Mouse (Mus musculus) stomach, embryonic 16.5 days (tissue): Measurements from ENCODE around the gene Lingo4. TPM values are rescaled to one million over a fixed set of nuclear protein-coding genes. Genes with fewer than 3 reads are reported as not detected.

ENCODE experiments used
- ATAC-seq: fragments of 200-750 bp; cut with Nextera tagmentation; 2 replicates; pipeline ENCODE4 v1.8.0; 2017; ENCODE audit warnings: moderate number of reproducible peaks, moderate TSS enrichment; ENCODE audit not compliant: insufficient read depth, low FRiP score
- H3K27ac ChIP-seq: fragments of 300-500 bp; sonication (generic); 2 replicates; pipeline ENCODE4 v1.5.1; 2014; ENCODE audit warnings: low read length
- H3K27me3 ChIP-seq: fragments of 300-500 bp; sonication (generic); 2 replicates; pipeline ENCODE4 v1.6.1; 2014; ENCODE audit warnings: low read length, control low read depth, mixed read lengths; ENCODE audit not compliant: control insufficient read depth, insufficient read depth
- H3K36me3 ChIP-seq: fragments of 300-500 bp; sonication (generic); 2 replicates; pipeline ENCODE4 v1.6.1; 2014; ENCODE audit warnings: low read length; ENCODE audit not compliant: control insufficient read depth, insufficient read depth
- H3K4me1 ChIP-seq: fragments of 300-500 bp; sonication (generic); 2 replicates; pipeline ENCODE4 v1.6.1; 2014; ENCODE audit warnings: low read length, control low read depth, mixed read lengths; ENCODE audit not compliant: control insufficient read depth, insufficient read depth
- H3K4me2 ChIP-seq: fragments of 300-500 bp; sonication (generic); 2 replicates; pipeline ENCODE4 v1.6.1; 2014; ENCODE audit warnings: low read depth, low read length, mixed read lengths
- H3K4me3 ChIP-seq: fragments of 300-500 bp; sonication (generic); replicated peaks from 2 replicates; pipeline ENCODE4 v1.5.1; 2014; ENCODE audit warnings: mild to moderate bottlenecking, low read length
- H3K9ac ChIP-seq: fragments of 300-500 bp; sonication (generic); 2 replicates; pipeline ENCODE4 v1.6.1; 2014; ENCODE audit warnings: low read length
- H3K9me3 ChIP-seq: fragments of 300-500 bp; sonication (generic); replicated peaks from 2 replicates; pipeline ENCODE4 v1.6.1; 2016; ENCODE audit warnings: low read length, control low read depth; ENCODE audit not compliant: control insufficient read depth
- WGBS: fragments of 180-500 bp; shearing (Covaris S2); extraction: QIAGEN DNeasy Blood & Tissue Kit; methylation state at CpG from one replicate; pipeline ENCODE4 v1.1.7; 2014; 5-methylcytosine and 5-hydroxymethylcytosine counted together
- polyA plus RNA-seq: library from polyadenylated mRNA; unstranded; fragments of >200 nt; fragmentation: Nextera tagmentation; extraction: Ambion mirVana; gene quantifications from 2 replicates; pipeline ENCODE4 v1.2.1, GENCODE M21; 2015

Gene Lingo4
- polyA plus RNA-seq, 1 experiment from 2014 or later: 0.44 TPM

DNA sequence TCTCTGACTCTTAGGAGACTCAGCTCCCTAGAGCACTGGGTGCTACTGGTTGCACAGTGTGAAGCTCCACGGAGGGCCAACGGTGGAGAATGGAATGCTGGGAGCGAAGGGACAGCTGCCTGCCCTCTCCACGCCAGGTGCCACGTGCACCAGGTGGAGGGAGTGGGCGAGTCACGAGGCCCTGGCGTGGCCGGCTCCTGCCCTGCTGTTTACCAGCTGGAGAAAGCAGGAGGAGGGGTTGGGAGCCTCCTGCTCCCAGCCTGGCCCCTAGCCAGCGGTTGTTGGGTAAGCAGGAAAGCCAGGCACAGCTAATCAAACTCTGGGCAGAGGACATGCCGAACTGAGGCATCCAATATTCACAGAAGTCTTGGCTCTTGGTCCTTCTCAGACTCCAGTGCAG, 26.7 kb upstream of the Lingo4 start:
- no peaks in the 10 kb centered on the region for H3K36me3 ChIP-seq
- 4% methylated on average over 11 of the region's 11 CpGs for WGBS
- H3K9me3 ChIP-seq: no peaks in the 10 kb centered on the region
- H3K4me2 ChIP-seq: peak overlapping the region; percentile 31
- peak; percentile 74 for ATAC-seq
- no peaks in the 10 kb centered on the region for H3K27me3 ChIP-seq
- H3K9ac ChIP-seq: 0 out of 2 replicates have a peak overlapping the region, but pooled peaks have one; percentile 17
- H3K4me1 ChIP-seq: peaks cover 7% of the 10 kb centered on the region; the same call in 1 of the 2 replicates
- H3K27ac ChIP-seq: no peak overlapping the region
- H3K4me3 ChIP-seq: no peak overlapping the region

DNA sequence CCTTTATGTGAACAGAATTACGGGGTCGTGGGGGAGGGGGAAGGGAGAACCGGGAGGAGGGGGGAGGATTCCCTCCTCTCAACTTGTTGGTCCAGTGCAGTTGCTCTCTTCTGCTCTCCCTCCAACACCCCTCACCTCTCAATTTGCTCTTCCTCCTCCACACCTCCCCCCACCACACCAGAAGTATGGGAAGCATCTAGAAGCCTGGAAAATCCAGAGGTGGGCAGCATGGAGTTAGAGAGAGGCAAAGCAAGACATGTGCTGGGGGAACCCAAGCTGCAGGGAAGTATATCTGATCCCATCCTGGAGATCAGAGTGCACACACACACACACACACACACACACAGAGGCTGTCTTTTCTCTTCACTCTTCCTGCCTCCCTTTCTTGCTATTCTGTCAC, 26.3 kb upstream of the Lingo4 start:
- Histone ChIP-seq H3K9ac (0 out of 2 replicates have a peak overlapping the region, but pooled peaks have one; percentile 17), H3K4me3 (no peak overlapping the region)

DNA sequence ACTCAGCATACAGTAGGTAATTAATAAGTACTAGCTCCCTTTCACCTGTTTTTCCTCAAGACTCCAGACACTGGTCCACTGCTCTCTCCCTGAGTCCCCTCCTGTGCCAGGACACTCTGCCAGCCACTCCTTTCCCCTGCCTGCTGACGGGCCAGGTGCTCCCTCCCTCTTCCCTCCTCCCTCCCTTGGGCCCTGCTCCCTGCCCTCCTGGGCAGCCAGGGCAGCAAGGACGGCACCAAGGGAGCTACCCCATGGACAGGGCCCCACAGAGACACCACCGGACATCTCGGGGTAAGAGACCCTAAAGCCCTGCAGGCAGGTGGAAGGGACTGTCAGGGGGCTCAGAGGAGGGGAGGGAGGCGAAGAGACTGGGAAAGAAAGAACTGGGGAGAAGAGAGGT, 25.7 kb upstream of the Lingo4 start, which contains the start of gene Rorc:
Gene Rorc (plus strand): TSS at position 154 of the 400 bp plus-strand sequence.
- Histone ChIP-seq H3K9me3 (no peaks in the 10 kb centered on the region), H3K27me3 (no peaks in the 10 kb centered on the region), H3K27ac (peak within 1 kb of the TSS; percentile 44), H3K4me1 (peaks cover 12% of the 10 kb centered on the region), H3K4me3 (peak within 1 kb of the TSS; percentile 35), H3K4me2 (peak within 1 kb of the TSS; percentile 47), H3K36me3 (no peaks in the 10 kb centered on the region), H3K9ac (peak within 1 kb of the TSS; percentile 63)
- WGBS: 22% methylated on average over 5 of the region's 5 CpGs
- ATAC-seq: no peak

More for the DNA sequence above, 26.3 kb upstream of the Lingo4 start:
- no peaks in the 10 kb centered on the region for H3K36me3 ChIP-seq
- WGBS: 2% methylated on average over 3 of the region's 3 CpGs
- H3K4me1 ChIP-seq: peaks cover 7% of the 10 kb centered on the region; the same call in 1 of the 2 replicates
- no peaks in the 10 kb centered on the region for H3K27me3 ChIP-seq
- no peaks in the 10 kb centered on the region for H3K9me3 ChIP-seq
- no peak overlapping the region for H3K27ac ChIP-seq
- no peak for ATAC-seq
- H3K4me2 ChIP-seq: peak overlapping the region; percentile 47

DNA sequence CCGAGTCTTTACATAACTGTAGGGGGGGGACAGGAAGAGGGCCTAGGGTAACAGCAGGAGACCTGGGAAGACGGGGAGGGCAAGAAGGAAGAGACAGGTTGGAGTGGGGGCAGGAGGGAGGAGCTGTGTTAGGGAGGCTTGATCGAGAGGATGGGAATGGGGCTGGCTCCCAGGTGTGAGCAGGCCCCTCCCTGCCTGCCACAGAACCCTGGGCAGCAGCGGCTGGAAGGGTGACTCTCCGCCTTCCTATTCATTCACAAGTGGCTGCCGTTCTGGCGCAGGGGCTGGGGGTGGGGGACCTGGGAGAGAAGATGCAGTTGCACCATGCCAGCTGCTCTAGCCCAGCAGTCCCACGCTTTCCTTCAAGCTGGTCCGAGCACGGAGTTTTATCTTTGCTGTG, 25.2 kb upstream of the Lingo4 start:
- peak overlapping the region; percentile 47 for H3K4me2 ChIP-seq
- H3K27me3 ChIP-seq: no peaks in the 10 kb centered on the region
- peaks cover 12% of the 10 kb centered on the region for H3K4me1 ChIP-seq
- H3K4me3 ChIP-seq: peak overlapping the region; percentile 35
- H3K36me3 ChIP-seq: no peaks in the 10 kb centered on the region
- peak; percentile 45 for ATAC-seq
- peak overlapping the region; percentile 63 for H3K9ac ChIP-seq
- H3K27ac ChIP-seq: peak overlapping the region; percentile 44
- 4% methylated on average over 8 of the region's 10 CpGs for WGBS
- no peaks in the 10 kb centered on the region for H3K9me3 ChIP-seq

DNA sequence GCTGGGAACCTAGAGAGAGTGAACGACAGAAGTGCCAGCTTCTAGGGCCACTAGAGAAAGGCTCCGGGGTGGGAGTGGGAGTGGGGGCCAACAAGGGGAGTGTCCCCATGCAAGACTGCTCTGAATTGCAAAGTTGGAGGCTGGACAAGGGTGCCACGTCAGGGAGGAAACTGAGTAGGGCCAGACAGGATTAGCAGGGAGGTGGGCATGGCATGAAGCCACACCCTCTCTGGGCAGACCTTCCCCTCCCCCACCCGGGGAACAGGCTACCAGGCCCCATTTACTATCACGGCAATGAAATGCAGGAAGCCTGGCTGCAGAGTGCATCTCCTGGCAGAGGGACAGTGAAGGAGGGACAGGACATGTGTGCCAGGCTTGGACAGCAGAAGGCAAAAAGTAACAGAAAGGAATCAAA, 24.7 kb upstream of the Lingo4 start:
- 0% methylated on average over 5 of the region's 5 CpGs for WGBS
- H3K4me3 ChIP-seq: peak overlapping the region; percentile 35
- peaks cover 12% of the 10 kb centered on the region for H3K4me1 ChIP-seq
- H3K4me2 ChIP-seq: peak overlapping the region; percentile 47
- H3K27ac ChIP-seq: peak overlapping the region; percentile 44
- no peaks in the 10 kb centered on the region for H3K9me3 ChIP-seq
- H3K27me3 ChIP-seq: no peaks in the 10 kb centered on the region
- H3K36me3 ChIP-seq: no peaks in the 10 kb centered on the region
- peak overlapping the region; percentile 47 for H3K9ac ChIP-seq
- ATAC-seq: 0 out of 2 replicates have a peak, but pooled peaks have one; percentile 26

DNA sequence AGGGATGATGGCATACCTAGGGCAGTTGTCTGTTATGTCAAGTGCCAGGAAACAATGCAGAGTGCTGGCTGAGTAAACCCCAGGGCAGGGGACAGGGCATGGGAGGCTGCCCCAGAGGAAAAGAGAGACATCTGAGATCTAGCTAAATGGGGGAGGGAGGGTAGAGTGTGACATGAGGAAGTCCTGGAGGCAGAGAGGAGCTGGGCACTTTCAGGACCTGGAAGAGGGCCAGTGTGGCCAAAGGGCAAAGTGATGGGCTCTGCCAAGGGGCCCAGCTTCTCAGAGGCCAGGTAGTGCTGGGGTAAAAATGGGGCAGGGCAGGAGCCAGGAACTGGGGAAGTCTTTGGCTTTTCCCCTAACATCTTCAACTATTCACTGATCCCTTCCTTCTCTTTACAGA, 23.7 kb upstream of the Lingo4 start:
- Histone ChIP-seq H3K9me3 (no peaks in the 10 kb centered on the region), H3K4me2 (no peak overlapping the region), H3K4me3 (no peak overlapping the region), H3K27ac (no peak overlapping the region), H3K27me3 (no peaks in the 10 kb centered on the region), H3K36me3 (no peaks in the 10 kb centered on the region), H3K4me1 (peaks cover 12% of the 10 kb centered on the region), H3K9ac (no peak overlapping the region)
- no peak for ATAC-seq

DNA sequence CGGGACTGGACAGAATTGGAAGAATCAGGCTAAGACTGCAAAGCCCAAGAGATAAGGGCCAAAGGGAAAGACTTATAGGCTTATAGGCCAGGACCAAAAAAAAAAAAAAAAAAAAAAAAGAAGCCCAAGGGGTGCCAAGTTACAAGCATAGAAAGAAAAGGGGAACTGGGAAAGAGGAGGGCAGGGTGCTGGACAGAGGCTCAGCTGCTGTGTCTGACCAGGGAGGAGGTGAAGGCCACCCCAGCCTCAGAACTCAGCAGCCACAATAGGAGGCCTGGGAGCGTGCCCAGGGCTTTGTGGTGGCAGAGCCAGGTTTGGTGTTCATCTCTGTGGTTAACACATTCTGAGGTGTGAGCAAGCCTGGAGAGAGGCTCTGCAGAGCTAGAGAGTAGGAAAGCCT, 23.2 kb upstream of the Lingo4 start:
- Histone ChIP-seq H3K36me3 (no peaks in the 10 kb centered on the region), H3K4me3 (no peak overlapping the region), H3K27ac (no peak overlapping the region), H3K9me3 (no peaks in the 10 kb centered on the region), H3K9ac (no peak overlapping the region), H3K27me3 (no peaks in the 10 kb centered on the region), H3K4me2 (no peak overlapping the region), H3K4me1 (peaks cover 8% of the 10 kb centered on the region)
- ATAC-seq: no peak
- WGBS: 73% methylated on average over 2 of the region's 2 CpGs

DNA sequence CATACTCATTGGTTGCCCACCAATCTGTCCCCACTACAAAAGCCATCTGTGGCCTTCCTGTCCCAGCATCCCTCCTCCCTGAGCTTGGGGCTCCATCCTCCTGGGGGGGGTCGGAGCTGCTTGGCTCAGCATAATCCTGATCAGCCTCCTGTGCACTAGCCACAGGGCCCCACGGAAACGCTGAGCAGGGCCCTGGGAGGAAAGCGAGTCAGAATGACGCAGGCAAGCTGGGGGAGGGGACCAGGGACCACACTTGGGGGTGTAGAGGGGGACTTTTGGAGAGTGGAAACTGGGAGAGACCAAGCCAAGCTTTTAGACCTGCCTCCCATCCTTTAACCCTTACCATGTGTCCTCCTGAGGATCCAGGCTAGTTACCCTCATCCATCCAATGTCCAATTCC, 22.5 kb upstream of the Lingo4 start:
- 53% methylated on average over 5 of the region's 5 CpGs for WGBS
- Histone ChIP-seq H3K4me1 (peaks cover 8% of the 10 kb centered on the region), H3K27ac (no peak overlapping the region), H3K9ac (no peak overlapping the region), H3K9me3 (no peaks in the 10 kb centered on the region), H3K36me3 (no peaks in the 10 kb centered on the region), H3K27me3 (no peaks in the 10 kb centered on the region), H3K4me3 (no peak overlapping the region), H3K4me2 (no peak overlapping the region)
- no peak for ATAC-seq

DNA sequence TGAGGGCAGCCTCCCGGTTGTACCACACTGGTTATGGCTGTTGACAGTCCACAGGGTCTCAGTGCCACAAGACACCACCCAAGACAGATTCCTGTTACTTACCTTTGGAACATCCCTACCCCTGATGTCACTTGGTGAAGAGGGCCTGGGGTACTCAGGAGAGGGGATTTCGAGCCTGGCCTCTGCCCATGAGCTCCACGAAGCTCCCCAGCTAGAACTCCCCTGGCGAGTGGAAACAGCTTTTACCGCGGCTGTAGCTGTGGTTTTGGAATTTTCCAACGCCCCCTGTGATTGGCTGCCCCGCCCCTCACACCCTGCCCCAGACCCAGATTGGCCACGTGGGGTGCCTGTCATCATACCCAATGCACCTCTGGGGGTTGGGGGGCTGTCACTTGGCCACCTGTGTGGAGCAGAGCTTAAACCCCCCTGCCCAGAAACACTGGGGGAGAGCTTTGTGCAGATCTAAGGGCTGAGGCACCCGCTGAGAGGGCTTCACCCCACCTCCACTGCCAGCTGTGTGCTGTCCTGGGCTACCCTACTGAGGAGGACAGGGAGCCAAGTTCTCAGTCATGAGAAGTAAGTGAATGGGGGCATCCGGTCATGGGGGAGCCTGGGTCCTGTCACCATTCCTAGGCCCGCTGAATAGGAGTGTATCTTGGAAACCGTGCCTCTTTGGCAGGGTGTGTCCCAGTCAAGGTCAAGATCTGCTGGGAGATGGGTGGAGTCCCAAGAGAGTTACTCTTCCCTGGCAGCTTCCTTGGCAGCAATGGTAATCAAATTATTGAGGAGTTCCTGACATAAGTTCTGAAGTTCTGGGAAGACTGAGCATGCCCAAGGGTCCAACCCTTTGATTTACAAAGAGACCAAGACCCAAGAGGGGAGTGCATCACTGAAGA, 21.0 kb upstream of the Lingo4 start:
- H3K9ac ChIP-seq: no peak overlapping the region
- peaks cover 8% of the 10 kb centered on the region for H3K4me1 ChIP-seq
- H3K4me3 ChIP-seq: no peak overlapping the region
- H3K4me2 ChIP-seq: no peak overlapping the region
- WGBS: 20% methylated on average over 13 of the region's 13 CpGs
- no peak for ATAC-seq
- no peaks in the 10 kb centered on the region for H3K9me3 ChIP-seq
- H3K36me3 ChIP-seq: no peaks in the 10 kb centered on the region
- H3K27ac ChIP-seq: no peak overlapping the region
- no peaks in the 10 kb centered on the region for H3K27me3 ChIP-seq
